Mouse (Mus musculus) kidney, postnatal 4 days (tissue): ENCODE results near the gene Il1b.

Experiments
- DNase-seq, 2 experiments: peaks; one replicate each; pipeline ENCODE4 v3.0.0; 2021; ENCODE audit warnings: mixed read lengths in 2 of 2

The Il1b gene

DNA sequence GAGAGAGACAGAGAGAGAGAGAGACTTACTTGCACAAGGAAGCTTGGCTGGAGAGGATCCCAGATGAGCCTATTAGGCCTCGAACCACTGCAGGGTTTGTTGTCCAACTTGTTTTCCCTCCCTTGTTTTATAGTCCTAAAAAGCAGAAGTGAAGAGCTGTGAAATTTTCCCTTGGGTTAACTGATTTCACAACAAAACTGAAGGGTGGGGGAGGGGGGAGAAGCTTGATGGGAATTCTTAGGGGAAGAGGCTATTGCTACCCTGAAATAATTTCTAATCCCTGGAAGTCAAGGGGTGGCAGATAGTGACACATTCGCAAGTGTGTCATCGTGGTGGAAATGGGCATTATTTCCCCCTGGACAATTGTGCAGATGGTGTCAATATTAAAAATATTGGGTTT lies at the start of gene Il1b:
Il1b (minus strand) TSS at position 101 of the 400 bp plus-strand sequence.
- no peak for DNase-seq

DNA sequence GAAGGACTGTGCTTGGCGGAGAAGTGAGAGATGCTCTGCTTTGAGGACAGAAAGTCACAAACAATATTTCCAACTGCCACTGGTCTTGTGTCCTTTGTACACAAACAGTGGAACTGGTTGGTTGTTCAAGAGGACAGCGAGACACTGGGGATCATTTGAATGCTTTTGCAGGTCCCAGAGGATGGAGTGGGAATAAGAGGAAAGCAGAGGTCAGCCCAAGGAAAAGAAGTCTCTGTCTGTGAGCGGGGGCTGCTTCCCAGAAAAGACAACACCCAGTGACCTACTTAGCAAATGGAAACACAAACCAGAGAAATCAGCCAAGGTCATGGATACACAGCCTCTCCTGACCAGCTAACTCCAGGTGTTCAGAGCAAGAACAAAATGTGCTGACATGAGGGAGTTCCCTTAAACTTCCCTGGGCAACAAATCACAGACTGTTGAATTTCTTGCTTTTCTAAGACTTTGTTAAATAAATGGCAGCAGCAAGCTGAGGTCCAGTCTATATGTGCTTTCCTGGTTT lies 48.5 kb upstream of the Il1b start:
- DNase-seq, result no peak

DNA sequence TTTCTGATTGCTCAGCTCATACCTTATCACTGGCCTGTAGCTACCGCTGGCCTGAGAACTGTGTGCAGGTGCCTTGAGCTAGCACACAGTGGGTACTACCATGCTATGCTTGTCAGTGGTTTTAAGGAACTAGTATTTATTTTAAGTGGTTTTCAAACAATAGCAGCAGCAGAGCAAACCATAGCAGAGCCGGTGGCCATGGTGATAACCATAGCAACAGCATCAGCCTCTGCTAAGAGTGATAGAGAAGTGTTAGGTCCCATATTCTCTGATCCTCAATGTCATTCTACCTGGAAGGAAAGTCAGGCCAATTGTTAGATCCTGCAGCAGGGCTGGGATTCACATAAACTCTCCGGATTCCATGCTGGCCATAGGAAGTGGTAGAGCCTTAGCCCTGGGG lies 43.7 kb upstream of the Il1b start:
- DNase-seq, result no peak

DNA sequence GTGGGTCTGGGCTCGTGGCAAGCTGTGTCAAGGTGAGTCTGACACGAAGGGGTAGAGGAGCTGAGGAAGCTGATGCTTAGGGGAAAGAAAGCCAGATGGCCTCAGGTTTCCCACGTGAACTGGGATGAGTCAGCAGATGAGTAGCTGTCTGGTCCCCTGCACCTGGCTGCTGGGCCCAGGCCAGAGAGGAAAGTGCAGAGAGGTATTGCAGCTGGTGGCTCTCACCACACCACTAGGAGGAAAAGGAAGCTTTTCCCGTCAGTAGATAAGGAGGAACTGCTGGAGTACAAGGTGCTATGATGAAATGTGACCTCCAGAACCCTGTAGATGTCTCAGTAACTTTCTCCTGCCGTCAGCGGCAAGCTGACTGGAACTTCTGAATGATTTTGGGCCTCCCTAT lies 42.5 kb upstream of the Il1b start:
- no peak for DNase-seq

DNA sequence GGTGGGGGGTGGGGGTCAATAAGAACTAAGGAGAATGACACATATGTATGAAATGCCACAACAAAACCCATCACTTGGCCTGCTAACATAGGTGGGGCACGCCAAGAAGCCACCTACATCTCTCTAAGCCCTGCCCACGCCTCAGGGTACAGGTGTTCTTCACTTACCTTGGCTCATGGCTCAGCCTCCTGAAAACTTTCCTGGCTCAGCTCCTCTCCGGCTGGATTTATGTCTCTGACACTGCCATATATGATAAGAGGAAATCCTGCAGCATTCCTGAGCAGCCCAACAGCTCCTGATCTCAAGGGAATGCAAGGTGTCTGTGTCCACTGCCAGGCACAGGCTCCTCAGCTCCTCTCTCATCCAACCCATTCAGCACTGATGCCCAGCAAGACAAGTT lies 40.7 kb upstream of the Il1b start:
- no peak for DNase-seq

DNA sequence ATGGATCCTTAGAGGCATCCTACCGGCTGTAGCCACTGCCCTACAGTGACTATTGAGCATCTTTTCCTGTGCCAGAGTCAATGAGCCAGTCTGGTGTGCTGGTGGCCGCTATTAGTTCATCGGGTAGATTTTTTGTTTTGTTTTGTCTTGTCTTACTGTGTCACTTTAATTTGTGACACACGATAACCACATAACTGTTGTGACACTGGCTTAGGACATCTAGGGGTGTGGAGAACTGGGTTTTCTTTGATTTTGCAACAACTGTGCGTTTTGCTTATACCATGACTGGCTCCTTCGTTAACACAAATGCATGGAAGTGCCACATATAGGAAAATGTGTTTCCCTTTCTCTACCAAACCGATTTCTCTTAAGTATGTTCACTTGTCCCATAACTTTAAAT lies 39.4 kb upstream of the Il1b start:
- DNase-seq, result no peak

DNA sequence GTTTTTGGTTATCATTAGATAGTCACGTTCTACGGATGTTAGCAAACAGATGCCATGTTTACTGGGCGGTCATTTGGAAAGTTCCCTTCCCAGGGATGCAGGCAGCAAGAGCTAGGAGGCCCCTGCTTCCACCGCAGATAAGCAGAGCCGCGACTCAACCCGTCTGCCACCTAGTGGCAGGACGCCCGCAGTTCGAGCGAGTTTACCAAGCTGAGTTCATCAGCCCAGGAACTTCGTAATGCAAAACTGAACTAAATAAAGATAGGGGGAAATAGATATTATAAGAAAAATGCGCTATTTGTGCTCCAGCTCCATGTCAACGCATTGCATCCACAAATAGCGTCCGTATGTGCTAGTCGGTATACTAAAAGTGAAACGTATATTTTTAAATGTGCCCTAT lies 37.5 kb upstream of the Il1b start:
- peak; percentile 83 to 87 for DNase-seq

DNA sequence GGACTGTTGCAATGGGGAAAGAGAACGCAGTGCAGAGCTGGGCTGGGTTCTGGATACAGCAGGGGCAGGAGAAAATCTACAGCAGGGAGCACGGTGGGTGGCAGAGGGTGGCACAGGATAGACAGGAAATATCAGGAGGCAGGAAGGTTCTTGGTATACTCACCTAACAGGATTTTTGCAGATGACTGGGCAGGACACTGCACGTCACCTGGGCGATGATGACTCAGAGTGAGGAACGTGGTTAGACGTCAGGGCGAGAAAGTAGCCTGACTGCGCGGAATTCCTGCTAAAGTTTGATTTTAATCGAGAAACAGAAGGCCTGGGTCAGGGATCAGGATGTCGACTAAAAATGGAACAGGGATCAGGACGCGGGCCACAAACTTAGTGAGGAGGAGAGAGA lies 36.7 kb upstream of the Il1b start:
- DNase-seq, result no peak

DNA sequence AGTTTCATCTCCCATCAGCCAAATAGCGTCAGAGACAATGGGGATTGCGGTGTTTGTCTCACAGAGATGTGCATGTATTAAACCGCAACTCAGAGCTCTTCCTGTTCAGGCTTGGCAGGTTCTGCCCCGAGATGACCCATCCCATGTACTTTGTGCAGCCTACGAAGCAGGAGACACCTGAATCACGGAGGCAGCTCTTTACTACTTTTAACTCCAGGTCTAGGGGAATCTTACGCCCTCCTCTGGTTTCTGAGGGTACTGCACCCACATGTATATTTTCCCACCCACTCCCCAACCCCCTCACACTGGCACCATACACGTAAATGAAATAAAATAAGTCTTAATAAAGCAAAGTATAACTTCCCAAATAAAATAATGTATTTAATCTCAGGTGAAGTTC lies 35.6 kb upstream of the Il1b start:
- no peak for DNase-seq

DNA sequence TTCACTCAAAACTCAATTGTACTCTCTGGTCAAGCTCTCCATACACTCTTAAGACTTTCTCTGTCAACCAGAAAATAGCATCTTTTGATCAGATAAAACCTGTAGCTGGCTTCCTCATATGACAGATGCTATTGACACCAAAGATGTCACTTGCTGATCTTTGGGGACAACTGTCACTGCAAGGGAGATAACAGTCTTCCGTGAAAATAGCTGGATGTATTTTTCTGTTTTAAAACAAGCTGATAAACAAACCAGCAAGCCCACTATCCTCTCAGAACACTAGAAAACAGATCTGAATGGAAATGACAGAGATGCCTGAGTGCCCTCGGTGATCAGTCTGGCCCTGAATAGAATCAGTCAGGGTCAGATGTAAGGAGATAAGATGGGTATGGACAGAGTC lies 32.8 kb upstream of the Il1b start:
- DNase-seq, result no peak

DNA sequence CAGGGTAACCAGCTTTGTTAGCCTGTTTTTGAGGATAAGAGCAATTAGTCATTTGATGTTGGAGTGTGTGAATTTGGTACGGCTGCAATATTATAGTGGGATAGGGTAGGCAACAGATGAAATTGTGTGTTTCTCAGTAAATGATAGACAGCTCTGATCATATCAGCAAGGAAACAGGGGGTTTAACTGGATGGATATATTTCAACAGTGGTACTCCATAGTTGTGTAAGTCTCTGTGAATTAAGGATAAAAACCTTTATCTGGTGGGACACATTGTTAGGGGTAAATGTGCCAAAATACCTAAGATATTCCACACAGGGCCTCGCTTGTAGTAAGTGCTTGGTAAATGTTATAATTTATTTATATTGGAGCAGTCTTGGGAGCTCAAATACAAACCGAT lies 31.4 kb upstream of the Il1b start:
- DNase-seq, result no peak

DNA sequence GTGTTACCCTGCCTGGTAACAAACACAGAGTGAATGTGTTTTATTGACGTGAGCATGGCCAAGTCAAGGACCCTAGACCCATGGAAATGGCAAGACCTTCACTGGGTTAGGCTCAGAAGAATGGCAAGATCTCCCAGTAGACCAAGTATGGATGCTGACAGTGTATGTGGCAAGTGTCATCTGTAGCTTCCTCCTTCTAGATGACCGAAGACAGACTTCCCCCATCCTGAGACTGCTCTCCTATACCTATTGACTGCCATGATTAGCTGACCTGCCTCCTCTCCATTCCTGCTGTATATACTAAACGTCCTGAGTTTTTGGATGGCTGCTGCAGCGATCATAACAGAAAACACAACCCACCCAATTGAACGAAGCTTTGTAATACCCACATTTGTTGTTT lies 30.9 kb upstream of the Il1b start:
- DNase-seq, result no peak

DNA sequence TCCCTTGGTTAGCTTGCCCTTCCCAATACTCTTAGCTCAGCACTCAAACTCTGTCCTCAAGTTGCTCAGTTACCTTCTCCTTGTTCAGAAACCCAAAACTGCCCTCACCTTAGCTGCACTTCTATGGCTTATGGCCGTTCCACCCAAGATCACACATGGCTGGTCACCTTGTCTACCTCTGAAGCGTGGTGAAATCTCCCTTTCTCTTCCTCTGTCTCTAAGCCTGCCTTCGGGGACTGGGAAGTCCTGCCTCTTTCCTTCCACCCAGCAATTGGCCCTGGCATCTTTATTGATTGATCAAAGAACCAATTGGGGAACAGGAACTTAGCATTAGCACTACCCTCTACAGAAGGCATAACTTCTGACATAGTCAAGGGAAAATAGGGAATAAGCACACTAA lies 27.2 kb upstream of the Il1b start:
- DNase-seq, result no peak

DNA sequence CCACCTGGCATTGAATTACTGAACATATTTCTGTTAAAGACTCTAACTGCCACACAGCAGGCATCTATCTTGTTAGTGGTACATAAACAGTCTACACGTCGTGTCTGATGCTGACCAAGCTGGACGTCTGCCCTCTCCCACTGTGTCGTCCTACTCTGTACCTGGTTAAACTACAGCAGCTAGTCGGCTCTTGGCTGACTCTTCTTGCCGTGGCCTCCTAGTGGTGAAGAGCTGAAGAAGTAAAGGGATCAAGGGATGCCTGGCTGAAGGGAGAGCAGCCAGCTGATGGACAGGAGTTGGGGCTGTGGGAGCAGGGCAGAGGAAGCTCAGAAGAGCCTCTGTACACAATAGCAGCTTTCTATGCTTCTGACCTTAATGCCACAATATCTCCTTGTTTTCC lies 22.6 kb upstream of the Il1b start:
- DNase-seq, result peak; percentile 19 to 35

DNA sequence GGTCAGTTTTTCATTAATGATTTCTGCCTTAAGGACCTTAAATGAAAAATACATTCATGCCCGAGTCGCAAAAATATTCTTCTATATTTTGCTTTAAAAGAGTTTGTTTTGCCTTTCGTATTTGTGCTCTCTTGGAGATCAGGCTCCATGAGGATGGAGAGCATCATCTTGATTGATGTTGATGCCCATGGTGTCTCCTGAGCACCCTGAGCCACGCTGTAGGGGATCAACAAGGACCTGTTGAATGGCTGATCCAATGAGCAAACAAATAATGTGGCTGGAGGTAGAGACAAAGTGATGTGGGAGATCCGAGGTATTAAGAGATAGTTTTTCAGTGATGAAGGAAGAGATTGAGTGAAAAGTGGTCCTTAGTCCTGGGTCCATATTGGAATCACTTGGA lies 19.2 kb upstream of the Il1b start:
- no peak for DNase-seq

DNA sequence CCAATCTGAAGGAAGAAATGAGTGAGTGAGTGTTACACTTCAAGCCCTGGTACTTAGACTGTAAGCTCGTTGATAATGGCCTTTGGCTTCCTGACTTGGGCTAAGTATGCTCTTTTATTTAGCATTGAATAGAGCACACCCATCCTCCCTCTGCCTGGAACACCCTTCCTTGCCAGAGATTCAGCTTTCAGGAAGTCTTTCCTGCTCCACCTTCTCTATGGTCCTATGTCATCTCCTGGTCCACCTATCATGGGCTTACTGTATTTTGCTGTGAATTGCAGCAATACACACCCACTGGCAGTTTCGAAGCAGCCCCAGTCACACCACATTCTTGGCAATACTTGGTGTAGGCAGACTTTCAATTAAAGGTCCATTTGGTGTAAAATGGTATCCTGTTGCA lies 18.4 kb upstream of the Il1b start:
- no peak for DNase-seq

DNA sequence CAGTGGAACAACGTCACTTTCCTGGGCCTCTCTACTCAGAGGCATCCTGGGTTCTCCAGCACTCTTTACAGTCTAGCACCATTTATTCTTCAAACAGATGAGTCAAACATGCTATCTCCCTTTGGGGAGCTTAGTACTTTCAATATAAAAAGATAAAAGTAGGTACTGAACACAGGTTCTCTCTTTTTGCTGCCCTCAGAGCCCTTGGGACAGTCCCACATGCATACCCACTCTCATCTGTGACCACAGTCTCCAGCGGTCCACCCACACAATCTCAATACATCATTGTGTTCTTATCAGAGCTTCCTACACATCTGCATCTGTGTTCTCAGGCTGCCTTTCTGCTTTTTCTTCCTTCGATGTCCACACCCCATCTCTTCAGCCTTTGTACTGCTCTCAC lies 14.4 kb upstream of the Il1b start:
- DNase-seq, result no peak

DNA sequence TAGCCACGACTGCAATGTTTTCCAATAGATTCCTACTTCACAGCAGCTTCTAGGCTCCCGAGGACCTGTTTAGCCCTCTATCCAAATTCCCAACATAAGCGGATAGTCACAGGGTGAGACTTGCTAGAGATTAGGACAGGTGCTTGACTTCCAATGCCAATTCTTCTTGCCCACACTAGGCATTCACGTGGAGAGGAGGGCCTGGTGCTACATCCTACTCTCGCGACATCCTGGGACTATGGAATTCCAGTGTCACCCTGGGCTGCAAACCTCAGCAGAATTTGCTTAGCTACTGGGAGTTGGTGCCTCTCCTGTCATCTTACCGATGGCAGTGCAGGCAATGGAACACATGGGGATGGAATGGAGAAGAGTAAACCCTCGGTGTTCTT lies 13.3 kb upstream of the Il1b start:
- no peak for DNase-seq

DNA sequence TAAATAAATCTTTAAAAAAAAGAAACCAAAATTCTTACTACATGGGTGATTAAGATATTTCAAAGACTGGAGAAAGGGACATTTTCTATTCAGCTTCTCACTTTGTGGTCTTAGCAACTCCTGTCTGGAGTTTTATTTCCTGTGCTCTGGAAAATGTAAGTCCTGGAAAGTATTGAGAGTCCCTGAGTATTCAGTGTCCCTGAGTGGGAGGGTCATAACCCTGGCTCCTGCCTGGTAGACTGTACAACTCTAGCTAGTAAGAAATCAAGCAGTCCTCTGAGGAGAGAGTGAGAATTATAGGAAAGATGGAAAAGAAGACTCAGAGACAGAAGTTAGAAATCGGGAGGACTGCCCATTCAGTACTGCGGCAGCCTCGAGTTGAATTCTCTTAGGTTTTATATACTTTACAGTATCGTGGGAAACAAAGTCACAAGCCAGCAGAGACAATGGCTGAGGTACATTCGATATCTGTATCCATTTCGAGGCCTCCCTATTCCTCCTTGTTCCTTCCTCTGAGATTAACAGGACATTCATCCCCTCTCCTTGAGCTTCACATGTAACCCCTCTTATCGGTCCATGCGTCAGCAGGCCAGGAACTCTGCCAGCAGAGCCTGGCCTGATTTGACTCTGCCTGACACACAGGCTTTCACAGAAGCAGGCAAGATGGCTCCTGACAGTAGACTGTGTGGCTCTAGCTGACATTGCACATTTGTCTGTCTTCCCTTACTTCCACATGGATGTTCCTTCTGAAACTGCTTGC lies 12.8 kb upstream of the Il1b start:
- peak in 1 of 2 experiments; percentile 12 for DNase-seq

DNA sequence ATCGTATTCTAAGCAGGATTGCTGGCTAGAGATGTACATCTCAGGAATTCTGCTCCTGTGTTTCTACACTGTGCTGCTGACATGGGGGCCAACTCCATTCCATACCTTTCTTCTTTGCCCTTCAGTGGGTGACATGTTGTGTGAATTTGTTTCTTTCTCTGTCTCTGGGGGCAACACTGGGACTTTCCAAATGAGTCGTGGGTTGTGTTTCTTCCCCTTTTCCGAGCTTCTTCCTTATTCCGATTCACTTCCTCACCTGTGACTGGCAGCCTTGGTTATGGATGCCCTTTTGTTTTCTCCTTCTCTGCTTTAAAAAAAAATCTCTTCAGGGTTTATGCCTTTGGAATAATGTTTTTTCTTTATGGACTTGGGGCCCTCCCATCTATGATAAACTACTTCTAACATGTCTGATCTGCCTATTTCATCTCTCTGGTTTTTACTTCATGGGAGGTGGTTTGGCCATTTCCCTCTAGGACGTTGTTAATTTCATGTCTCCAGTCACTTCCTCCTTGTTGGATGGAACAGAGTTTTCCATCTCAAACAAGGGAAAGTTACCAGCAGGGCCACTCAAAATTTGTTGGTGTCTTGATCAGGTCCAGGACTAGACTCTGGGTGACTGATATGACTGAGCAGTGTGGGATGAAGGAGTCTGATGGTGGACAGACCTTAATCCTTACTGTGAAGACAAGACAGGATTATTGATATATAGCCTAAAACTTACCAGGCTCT lies 10.0 kb upstream of the Il1b start:
- DNase-seq, result no peak

DNA sequence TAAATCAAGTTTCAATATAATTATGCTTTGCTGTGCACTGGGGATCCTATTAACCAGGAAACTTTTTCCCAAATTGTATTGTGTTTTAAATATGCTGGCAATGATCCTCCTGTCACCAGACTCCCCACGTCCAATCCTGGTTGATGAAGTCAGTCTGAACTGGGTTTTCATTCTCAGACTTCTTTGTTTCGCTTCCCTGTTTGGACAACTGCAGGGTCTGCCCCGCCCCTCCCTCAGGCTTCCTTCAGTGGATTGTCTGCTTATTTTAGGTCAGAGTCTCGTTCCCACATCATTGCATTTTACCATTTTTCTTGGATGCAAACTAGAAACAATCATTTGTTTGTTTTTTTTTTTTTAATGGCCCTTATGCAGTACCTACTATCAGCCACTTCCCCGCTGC lies 9.3 kb upstream of the Il1b start:
- no peak for DNase-seq

DNA sequence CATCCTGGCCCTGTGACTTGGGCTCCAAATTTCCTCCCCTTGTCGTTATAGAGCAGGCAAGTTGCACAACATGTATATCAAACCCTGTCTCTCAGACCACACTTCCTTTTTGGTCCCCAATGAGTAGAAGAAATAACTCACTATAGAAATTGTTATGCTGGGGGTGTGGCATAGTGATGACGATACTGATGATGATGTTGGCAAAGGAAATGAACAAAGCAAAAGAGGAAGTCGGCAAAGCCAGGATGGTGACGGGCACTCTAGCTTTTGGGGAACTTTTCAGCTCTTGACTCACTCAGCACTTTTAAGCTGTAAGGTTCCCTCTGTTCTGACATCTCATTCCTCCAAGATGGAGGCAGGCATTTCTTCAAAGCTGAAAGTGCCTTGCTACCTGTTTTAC lies 2.4 kb upstream of the Il1b start:
- DNase-seq, result no peak

DNA sequence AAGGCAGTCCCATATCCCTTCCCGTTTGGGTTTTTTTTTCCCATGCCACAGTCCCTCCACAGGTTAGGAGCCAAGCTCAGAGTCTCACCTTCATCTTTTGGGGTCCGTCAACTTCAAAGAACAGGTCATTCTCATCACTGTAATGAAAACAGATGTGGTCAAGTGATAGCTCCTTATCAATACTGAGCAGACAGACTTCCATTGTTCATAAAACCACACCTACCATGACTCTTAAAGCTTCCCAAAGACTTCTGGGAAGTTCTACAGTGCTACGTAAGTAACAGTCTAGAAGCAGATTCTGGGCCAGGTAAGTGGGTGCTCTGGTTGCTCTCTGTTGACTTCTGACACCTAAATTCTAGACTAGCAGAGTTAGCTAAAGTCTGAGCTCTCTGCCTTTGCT lies 1.3 kb downstream of the Il1b start:
- no peak for DNase-seq

DNA sequence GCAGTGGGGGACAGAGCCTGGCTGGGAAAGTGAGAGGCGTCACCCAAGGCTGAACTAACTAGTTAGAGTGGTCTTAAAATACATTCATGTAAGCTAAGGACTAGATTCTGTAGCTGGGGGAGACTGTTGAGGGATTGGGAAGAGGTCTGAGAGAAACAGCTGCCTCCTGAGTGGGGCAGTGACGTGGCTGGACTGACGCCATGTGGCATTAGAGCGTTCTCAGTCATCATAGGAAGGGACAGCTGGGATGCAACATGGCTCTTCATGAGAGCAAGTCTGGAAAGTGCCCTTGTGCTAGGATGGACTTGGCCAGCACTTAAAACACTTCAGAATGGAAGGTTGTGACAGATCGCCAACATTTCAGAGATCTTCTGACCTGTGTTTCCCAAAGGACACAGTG lies 2.1 kb downstream of the Il1b start:
- DNase-seq, result no peak

DNA sequence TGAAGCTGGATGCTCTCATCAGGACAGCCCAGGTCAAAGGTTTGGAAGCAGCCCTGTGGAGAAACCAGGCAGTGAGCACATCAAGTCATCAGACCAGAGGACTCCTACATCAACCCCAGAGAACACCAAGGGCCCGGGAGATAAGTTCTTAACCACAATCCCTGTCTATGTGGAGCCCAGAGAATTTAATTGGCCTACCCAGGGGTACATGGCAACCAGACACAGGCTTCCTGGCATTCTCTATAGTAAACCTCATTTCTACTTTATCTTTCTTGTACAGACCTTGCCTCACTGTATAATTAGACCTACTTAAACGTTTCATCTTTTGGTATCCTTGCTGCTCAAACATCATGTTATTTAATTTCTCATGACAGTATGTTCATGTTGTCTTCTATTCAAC lies 2.8 kb downstream of the Il1b start:
- no peak for DNase-seq
